Mouse (Mus musculus): ENCODE results near the gene Dpf3.

The Dpf3 gene

GRCm38 (mm10) chr12:83466508-83467430 is 20.7 kb downstream of the Dpf3 start:
- DNase-seq (ENCODE audit: low read depth, low spot score) = no peak
- Histone ChIP-seq H3K27me3 (ENCODE audit: control insufficient read depth, insufficient read depth, low read length, poor library complexity, severe bottlenecking) (no peaks in the 10 kb centered on the region), H3K36me3 (ENCODE audit: control insufficient read depth, insufficient read depth, low read length, poor library complexity, severe bottlenecking) (no peaks in the 10 kb centered on the region)

- Histone ChIP-seq H3K36me3 (ENCODE audit: control insufficient read depth, insufficient read depth, low read length, poor library complexity, severe bottlenecking) (no peaks in the 10 kb centered on the region), H3K27me3 (ENCODE audit: control insufficient read depth, insufficient read depth, low read length, poor library complexity, severe bottlenecking) (no peaks in the 10 kb centered on the region; the same call in 1 of the 2 replicates)
- DNase-seq (ENCODE audit: low read depth, low spot score) = no peak
Measured at GRCm38 (mm10) chr12:83466053-83466452, 21.5 kb downstream of the Dpf3 start.

GRCm38 (mm10) chr12:83460272-83460671 is 27.2 kb downstream of the Dpf3 start:
- DNase-seq (ENCODE audit: low read depth, low spot score) = no peak
- H3K36me3 ChIP-seq (ENCODE audit: control insufficient read depth, insufficient read depth, low read length, poor library complexity, severe bottlenecking) = no peaks in the 10 kb centered on the region
- H3K27me3 ChIP-seq (ENCODE audit: control insufficient read depth, insufficient read depth, low read length, poor library complexity, severe bottlenecking) = no peaks in the 10 kb centered on the region; the same call in 1 of the 2 replicates

GRCm38 (mm10) chr12:83454697-83455321 is 32.7 kb downstream of the Dpf3 start:
- DNase-seq (ENCODE audit: low read depth, low spot score) = no peak
- no peaks in the 10 kb centered on the region for H3K27me3 ChIP-seq (ENCODE audit: control insufficient read depth, insufficient read depth, low read length, poor library complexity, severe bottlenecking)
- H3K36me3 ChIP-seq (ENCODE audit: control insufficient read depth, insufficient read depth, low read length, poor library complexity, severe bottlenecking) = no peaks in the 10 kb centered on the region

GRCm38 (mm10) chr12:83451850-83452249 is 35.7 kb downstream of the Dpf3 start:
- H3K27me3 ChIP-seq (ENCODE audit: control insufficient read depth, insufficient read depth, low read length, poor library complexity, severe bottlenecking) = no peaks in the 10 kb centered on the region
- DNase-seq (ENCODE audit: low read depth, low spot score) = no peak
- no peaks in the 10 kb centered on the region for H3K36me3 ChIP-seq (ENCODE audit: control insufficient read depth, insufficient read depth, low read length, poor library complexity, severe bottlenecking)

GRCm38 (mm10) chr12:83450471-83450870 is 37.0 kb downstream of the Dpf3 start:
- no peaks in the 10 kb centered on the region for H3K27me3 ChIP-seq (ENCODE audit: control insufficient read depth, insufficient read depth, low read length, poor library complexity, severe bottlenecking)
- H3K36me3 ChIP-seq (ENCODE audit: control insufficient read depth, insufficient read depth, low read length, poor library complexity, severe bottlenecking) = no peaks in the 10 kb centered on the region
- no peak for DNase-seq (ENCODE audit: low read depth, low spot score)

GRCm38 (mm10) chr12:83449202-83449601 is 38.3 kb downstream of the Dpf3 start:
- H3K36me3 ChIP-seq (ENCODE audit: control insufficient read depth, insufficient read depth, low read length, poor library complexity, severe bottlenecking) = no peaks in the 10 kb centered on the region
- DNase-seq (ENCODE audit: low read depth, low spot score) = no peak
- H3K27me3 ChIP-seq (ENCODE audit: control insufficient read depth, insufficient read depth, low read length, poor library complexity, severe bottlenecking) = no peaks in the 10 kb centered on the region

GRCm38 (mm10) chr12:83445587-83445986 is 41.9 kb downstream of the Dpf3 start:
- Histone ChIP-seq H3K27me3 (ENCODE audit: control insufficient read depth, insufficient read depth, low read length, poor library complexity, severe bottlenecking) (no peaks in the 10 kb centered on the region), H3K36me3 (ENCODE audit: control insufficient read depth, insufficient read depth, low read length, poor library complexity, severe bottlenecking) (no peaks in the 10 kb centered on the region)
- no peak for DNase-seq (ENCODE audit: low read depth, low spot score)

GRCm38 (mm10) chr12:83444448-83444847 is 43.1 kb downstream of the Dpf3 start:
- no peak for DNase-seq (ENCODE audit: low read depth, low spot score)
- no peaks in the 10 kb centered on the region for H3K27me3 ChIP-seq (ENCODE audit: control insufficient read depth, insufficient read depth, low read length, poor library complexity, severe bottlenecking)
- H3K36me3 ChIP-seq (ENCODE audit: control insufficient read depth, insufficient read depth, low read length, poor library complexity, severe bottlenecking) = no peaks in the 10 kb centered on the region

GRCm38 (mm10) chr12:83438002-83438401 is 49.5 kb downstream of the Dpf3 start:
- Histone ChIP-seq H3K27me3 (ENCODE audit: control insufficient read depth, insufficient read depth, low read length, poor library complexity, severe bottlenecking) (no peaks in the 10 kb centered on the region), H3K36me3 (ENCODE audit: control insufficient read depth, insufficient read depth, low read length, poor library complexity, severe bottlenecking) (no peaks in the 10 kb centered on the region)
- DNase-seq (ENCODE audit: low read depth, low spot score) = no peak

GRCm38 (mm10) chr12:83433987-83434698 is 53.4 kb downstream of the Dpf3 start:
- no peak for DNase-seq (ENCODE audit: low read depth, low spot score)
- no peaks in the 10 kb centered on the region for H3K27me3 ChIP-seq (ENCODE audit: control insufficient read depth, insufficient read depth, low read length, poor library complexity, severe bottlenecking)
- no peaks in the 10 kb centered on the region for H3K36me3 ChIP-seq (ENCODE audit: control insufficient read depth, insufficient read depth, low read length, poor library complexity, severe bottlenecking)

- no peaks in the 10 kb centered on the region for H3K27me3 ChIP-seq (ENCODE audit: control insufficient read depth, insufficient read depth, low read length, poor library complexity, severe bottlenecking)
- H3K36me3 ChIP-seq (ENCODE audit: control insufficient read depth, insufficient read depth, low read length, poor library complexity, severe bottlenecking) = no peaks in the 10 kb centered on the region
- DNase-seq (ENCODE audit: low read depth, low spot score) = no peak
Measured at GRCm38 (mm10) chr12:83433436-83433835, 54.1 kb downstream of the Dpf3 start.

- Histone ChIP-seq H3K36me3 (ENCODE audit: control insufficient read depth, insufficient read depth, low read length, poor library complexity, severe bottlenecking) (no peaks in the 10 kb centered on the region), H3K27me3 (ENCODE audit: control insufficient read depth, insufficient read depth, low read length, poor library complexity, severe bottlenecking) (no peaks in the 10 kb centered on the region)
- no peak for DNase-seq (ENCODE audit: low read depth, low spot score)
Measured at GRCm38 (mm10) chr12:83430207-83430606, 57.3 kb downstream of the Dpf3 start.

GRCm38 (mm10) chr12:83428016-83428415 is 59.5 kb downstream of the Dpf3 start:
- no peak for DNase-seq (ENCODE audit: low read depth, low spot score)
- Histone ChIP-seq H3K36me3 (ENCODE audit: control insufficient read depth, insufficient read depth, low read length, poor library complexity, severe bottlenecking) (no peaks in the 10 kb centered on the region), H3K27me3 (ENCODE audit: control insufficient read depth, insufficient read depth, low read length, poor library complexity, severe bottlenecking) (no peaks in the 10 kb centered on the region)

- no peaks in the 10 kb centered on the region for H3K27me3 ChIP-seq (ENCODE audit: control insufficient read depth, insufficient read depth, low read length, poor library complexity, severe bottlenecking)
- no peaks in the 10 kb centered on the region for H3K36me3 ChIP-seq (ENCODE audit: control insufficient read depth, insufficient read depth, low read length, poor library complexity, severe bottlenecking)
- DNase-seq (ENCODE audit: low read depth, low spot score) = no peak
Measured at GRCm38 (mm10) chr12:83427601-83428000, 59.9 kb downstream of the Dpf3 start.

All from splenic B cell, adult 2 months (primary cell).